Mouse (Mus musculus) lung, postnatal 0 days (tissue): Measurements from ENCODE around the gene Osgin1. TPM values are rescaled to one million over a fixed set of nuclear protein-coding genes. Genes with fewer than 3 reads are reported as not detected.

ENCODE experiments used
- ATAC-seq: fragments of 200-750 bp; cut with Nextera tagmentation; 2 replicates; pipeline ENCODE4 v1.8.0; 2017; ENCODE audit warnings: moderate library complexity
- DNase-seq: peaks from one replicate; pipeline ENCODE4 v3.0.0-alpha.2; 2016; ENCODE audit warnings: low spot score
- H3K27ac ChIP-seq: fragments of 300-500 bp; sonication (generic); 2 replicates; pipeline ENCODE4 v1.5.1; 2014; ENCODE audit warnings: antibody characterized with exemption, mild to moderate bottlenecking, low read length, mixed read lengths
- H3K27me3 ChIP-seq: fragments of 300-500 bp; sonication (generic); replicated peaks from 2 replicates; pipeline ENCODE4 v1.6.1; 2014; ENCODE audit warnings: low read length, mixed read lengths; ENCODE audit not compliant: insufficient read depth
- H3K36me3 ChIP-seq: fragments of 300-500 bp; sonication (generic); 2 replicates; pipeline ENCODE4 v1.6.1; 2014; ENCODE audit warnings: low read length, mixed read lengths; ENCODE audit not compliant: insufficient read depth
- H3K4me1 ChIP-seq: fragments of 300-500 bp; sonication (generic); 2 replicates; pipeline ENCODE4 v1.6.1; 2014; ENCODE audit warnings: antibody characterized with exemption, low read depth, low read length, mixed read lengths; ENCODE audit not compliant: insufficient read depth
- H3K4me2 ChIP-seq: fragments of 300-500 bp; sonication (generic); replicated peaks from 2 replicates; pipeline ENCODE4 v1.6.1; 2014; ENCODE audit warnings: low read depth, mild to moderate bottlenecking, low read length, moderate library complexity, mixed read lengths
- H3K4me3 ChIP-seq: fragments of 300-500 bp; sonication (generic); 2 replicates; pipeline ENCODE4 v1.5.1; 2014; ENCODE audit warnings: low read depth, low read length
- H3K9ac ChIP-seq: fragments of 300-500 bp; sonication (generic); replicated peaks from 2 replicates; pipeline ENCODE4 v1.6.1; 2014; ENCODE audit warnings: low read depth, mild to moderate bottlenecking
- H3K9me3 ChIP-seq: fragments of 300-500 bp; sonication (generic); 2 replicates; pipeline ENCODE4 v1.6.1; 2016; ENCODE audit warnings: low read length, mixed read lengths
- CTCF ChIP-seq: IDR thresholded peaks from 2 replicates; pipeline ENCODE4 v1.5.1; 2016; ENCODE audit warnings: antibody characterized with exemption, mild to moderate bottlenecking
- EP300 ChIP-seq: IDR thresholded peaks from 2 replicates; pipeline ENCODE4 v1.6.1; 2016; ENCODE audit warnings: antibody characterized with exemption, mild to moderate bottlenecking, control low read depth
- WGBS: fragments of 180-500 bp; shearing (Covaris S2); extraction: QIAGEN DNeasy Blood & Tissue Kit; methylation state at CpG from one replicate; pipeline ENCODE4 v1.1.7; 2014; 5-methylcytosine and 5-hydroxymethylcytosine counted together
- polyA plus RNA-seq: library from polyadenylated mRNA; unstranded; fragments of >200 nt; fragmentation: Nextera tagmentation; extraction: Ambion mirVana; gene quantifications from 2 replicates; pipeline ENCODE4 v1.2.1, GENCODE M21; 2015

Gene Osgin1
- polyA plus RNA-seq, 1 experiment from 2014 or later: 9.7 TPM

DNA sequence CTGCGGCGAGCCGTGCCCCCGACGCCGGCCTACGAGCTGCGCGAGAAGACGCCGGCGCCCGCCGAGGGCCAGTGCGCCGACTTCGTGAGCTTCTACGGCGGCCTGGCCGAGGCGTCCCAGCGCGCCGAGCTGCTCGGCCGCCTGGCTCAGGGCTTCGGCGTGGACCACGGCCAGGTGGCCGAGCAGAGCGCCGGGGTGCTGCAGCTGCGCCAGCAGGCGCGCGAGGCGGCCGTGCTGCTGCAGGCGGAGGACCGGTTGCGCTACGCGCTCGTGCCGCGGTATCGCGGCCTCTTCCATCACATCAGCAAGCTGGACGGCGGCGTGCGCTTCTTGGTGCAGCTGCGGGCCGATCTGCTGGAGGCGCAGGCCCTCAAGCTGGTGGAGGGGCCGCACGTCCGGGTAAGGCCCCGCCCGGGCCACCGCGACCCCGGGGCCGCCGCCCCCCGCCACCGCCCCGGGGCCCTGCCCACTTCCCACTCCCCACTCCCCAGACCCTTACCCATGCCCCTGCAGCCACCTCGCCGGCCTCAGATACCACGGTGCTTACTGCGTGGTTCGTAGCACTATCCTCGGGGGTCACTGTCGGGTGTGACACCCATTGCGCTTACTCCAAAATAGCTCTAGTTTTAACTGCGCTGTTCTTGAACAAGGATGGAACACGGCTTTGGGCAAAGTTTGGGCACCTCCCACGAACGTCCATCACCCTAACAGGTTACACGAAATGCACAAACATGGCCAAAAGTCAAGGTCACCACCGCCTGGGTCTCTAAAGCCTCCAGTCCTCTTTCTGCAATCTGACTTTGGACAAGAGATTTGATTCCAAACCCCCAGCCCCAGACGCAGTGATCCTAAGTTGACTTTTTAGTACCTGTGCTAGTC, 38.6 kb upstream of the Osgin1 start:
- ATAC-seq: peak; percentile 66
- 5% methylated on average over 65 of the region's 83 CpGs for WGBS
- Histone ChIP-seq H3K27me3 (no peaks in the 10 kb centered on the region), H3K27ac (peak overlapping the region; percentile 93), H3K4me2 (peak overlapping the region; percentile 99), H3K9me3 (no peaks in the 10 kb centered on the region), H3K4me1 (0 out of 2 replicates have a peak, but pooled peaks cover 8% of the 10 kb centered on the region), H3K9ac (peak overlapping the region; percentile 71), H3K4me3 (peak overlapping the region; percentile 76), H3K36me3 (no peaks in the 10 kb centered on the region)
- peak; percentile 56 for DNase-seq
- TF ChIP-seq CTCF (no peak), EP300 (no peak)

DNA sequence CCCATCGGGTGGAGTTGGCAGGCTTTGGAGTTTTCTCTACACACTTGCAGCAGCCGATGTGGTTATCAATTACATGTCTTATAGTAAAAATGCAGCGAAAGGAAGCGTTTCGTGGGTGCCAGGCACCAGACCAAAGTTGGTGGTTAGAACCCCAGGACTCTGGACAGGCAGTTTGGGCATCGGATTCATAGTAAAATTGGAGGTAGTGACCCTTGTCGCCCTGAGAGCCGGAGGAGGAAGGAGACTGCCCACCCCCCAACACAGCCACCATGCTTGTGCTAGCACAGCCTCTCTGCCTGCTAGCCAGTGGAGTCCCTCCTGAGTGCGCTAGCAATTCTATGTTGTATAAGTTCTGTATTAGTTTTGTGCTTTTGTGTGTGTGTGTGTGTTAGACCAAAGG, 35.4 kb upstream of the Osgin1 start:
- no peaks in the 10 kb centered on the region for H3K9me3 ChIP-seq
- 79% methylated on average over 9 of the region's 9 CpGs for WGBS
- TF ChIP-seq CTCF (no peak), EP300 (no peak)
- no peak overlapping the region for H3K4me3 ChIP-seq
- H3K4me2 ChIP-seq: no peak overlapping the region
- no peak overlapping the region for H3K27ac ChIP-seq
- H3K9ac ChIP-seq: no peak overlapping the region
- 0 out of 2 replicates have a peak, but pooled peaks cover 8% of the 10 kb centered on the region for H3K4me1 ChIP-seq
- DNase-seq (no peak), ATAC-seq (no peak)
- H3K27me3 ChIP-seq: no peaks in the 10 kb centered on the region
- H3K36me3 ChIP-seq: no peaks in the 10 kb centered on the region

- Histone ChIP-seq H3K9ac (no peak overlapping the region), H3K4me2 (no peak overlapping the region), H3K27me3 (no peaks in the 10 kb centered on the region), H3K9me3 (no peaks in the 10 kb centered on the region), H3K36me3 (no peaks in the 10 kb centered on the region), H3K4me3 (no peak overlapping the region), H3K27ac (no peak overlapping the region), H3K4me1 (0 out of 2 replicates have a peak, but pooled peaks cover 8% of the 10 kb centered on the region)
- no peak for DNase-seq
- TF ChIP-seq EP300 (no peak), CTCF (no peak)
- ATAC-seq: no peak
- 74% methylated on average over 6 of the region's 6 CpGs for WGBS
Measured at GRCm38 (mm10) chr8:119399255-119399654, 34.7 kb upstream of the Osgin1 start.

DNA sequence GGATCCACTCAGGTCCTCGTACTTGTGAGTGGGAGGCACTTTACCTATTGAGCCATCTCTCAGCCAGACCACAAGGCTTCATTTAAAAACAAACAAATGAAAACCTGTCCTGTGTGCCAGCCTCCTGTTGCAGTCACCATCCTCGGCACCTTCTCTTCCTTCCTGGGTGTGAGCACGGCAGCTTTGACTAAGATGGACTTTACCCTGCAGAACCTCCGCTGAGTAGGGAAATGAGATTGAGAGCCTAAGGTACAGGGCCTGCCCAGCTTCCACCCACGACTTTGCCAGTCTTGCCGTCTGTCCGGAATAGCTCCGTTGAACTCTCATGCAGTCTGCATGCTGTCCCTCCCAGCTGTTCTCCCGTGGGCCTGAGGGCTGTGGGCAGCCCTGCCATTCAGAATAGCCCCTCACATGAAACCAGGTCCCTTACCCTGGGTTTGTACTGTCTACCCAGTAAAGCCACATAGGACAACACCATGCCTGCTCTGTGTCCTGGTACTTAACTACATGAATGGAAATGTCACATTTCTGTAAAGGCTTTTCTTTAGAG, 33.7 kb upstream of the Osgin1 start:
- WGBS: 72% methylated on average over 9 of the region's 9 CpGs
- Histone ChIP-seq H3K27ac (no peak overlapping the region), H3K9ac (no peak overlapping the region), H3K4me1 (0 out of 2 replicates have a peak, but pooled peaks cover 8% of the 10 kb centered on the region), H3K9me3 (no peaks in the 10 kb centered on the region), H3K27me3 (no peaks in the 10 kb centered on the region), H3K4me3 (no peak overlapping the region), H3K36me3 (no peaks in the 10 kb centered on the region), H3K4me2 (no peak overlapping the region)
- no peak for ATAC-seq
- no peak for DNase-seq
- TF ChIP-seq EP300 (no peak), CTCF (no peak)

DNA sequence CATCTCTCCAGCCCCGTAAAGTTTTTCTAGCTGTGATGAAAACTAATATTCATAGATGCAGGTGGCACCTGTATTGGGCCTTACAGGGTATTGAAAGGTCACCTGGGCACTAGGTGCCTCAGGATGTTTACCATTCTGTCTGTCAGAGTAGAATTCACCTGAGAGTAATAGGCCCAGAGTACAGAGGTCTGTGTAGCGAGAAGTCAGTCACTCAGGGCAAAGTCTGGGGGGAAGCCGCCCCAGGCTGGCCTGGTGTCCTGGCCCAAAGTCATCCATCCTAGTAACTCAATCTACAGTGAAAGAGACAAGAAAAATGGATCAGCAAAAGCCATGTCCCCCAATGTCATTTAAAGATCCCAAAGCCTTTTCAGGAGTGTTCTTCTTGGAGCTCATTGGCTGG, 33.0 kb upstream of the Osgin1 start:
- Histone ChIP-seq H3K9me3 (no peaks in the 10 kb centered on the region), H3K36me3 (no peaks in the 10 kb centered on the region), H3K9ac (no peak overlapping the region), H3K4me2 (no peak overlapping the region), H3K4me3 (no peak overlapping the region), H3K4me1 (0 out of 2 replicates have a peak, but pooled peaks cover under 1% of the 10 kb centered on the region), H3K27ac (no peak overlapping the region), H3K27me3 (no peaks in the 10 kb centered on the region)
- DNase-seq (no peak), ATAC-seq (no peak)
- WGBS: 73% methylated on average over 3 of the region's 3 CpGs
- TF ChIP-seq CTCF (no peak), EP300 (no peak)

GRCm38 (mm10) chr8:119403912-119404311, 30.0 kb upstream of the Osgin1 start:
- Histone ChIP-seq H3K9ac (no peak overlapping the region), H3K27ac (no peak overlapping the region), H3K36me3 (peaks cover 6% of the 10 kb centered on the region; the same call in 1 of the 2 replicates), H3K4me3 (no peak overlapping the region), H3K4me2 (no peak overlapping the region), H3K4me1 (no peaks in the 10 kb centered on the region), H3K9me3 (no peaks in the 10 kb centered on the region), H3K27me3 (no peaks in the 10 kb centered on the region)
- 74% methylated on average over 10 of the region's 10 CpGs for WGBS
- TF ChIP-seq CTCF (no peak), EP300 (no peak)
- DNase-seq (no peak), ATAC-seq (no peak)
